Mouse (Mus musculus) spleen, embryonic (tissue): ENCODE results near the gene Ints4.
"Not testable (repeated sequence)": the region's sequence is repeated elsewhere in the genome, so short reads cannot be mapped to it uniquely, and the experiment has no call there.

Source experiments
- CTCF ChIA-PET: fragments of 350-600 bp; sonication (Branson Sonifier 250); formaldehyde crosslinking; loops from one replicate; lab custom pipeline; 2022; lab: Charles Lee

Ints4 gene

DNA sequence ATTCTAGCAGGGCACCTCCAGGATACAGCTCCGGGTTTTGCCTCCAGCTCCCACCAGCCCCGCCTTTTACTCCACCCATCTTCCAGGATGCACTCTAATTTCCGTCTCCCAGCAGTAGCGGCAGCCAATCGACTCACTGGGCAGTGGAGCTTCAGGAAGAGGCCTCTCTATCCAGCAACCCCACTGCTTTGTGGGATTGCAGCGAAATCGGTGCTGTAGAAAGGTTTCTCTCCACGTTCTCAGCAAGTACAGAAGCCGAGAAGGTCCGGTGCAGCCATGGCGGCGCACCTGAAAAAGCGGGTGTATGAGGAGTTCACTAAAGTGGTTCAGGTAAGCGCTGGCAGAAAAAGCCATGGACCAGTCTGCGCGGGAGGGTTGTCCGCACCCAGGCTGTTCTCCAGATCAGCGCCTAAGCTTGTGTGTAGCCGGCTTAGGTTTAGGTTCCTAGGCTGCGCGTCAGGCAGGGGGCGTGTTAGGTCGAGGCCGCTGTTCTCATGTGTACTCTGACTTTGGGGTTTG is at the start of gene Ints4:
Ints4 (plus strand) TSS at position 136 of the 519 bp plus-strand sequence.
- CTCF ChIA-PET: interaction anchor here (0.6 kb wide), 1 partner anchor 9 kb away, joined by 4 read pairs; no protein-coding TSS in a partner anchor

DNA sequence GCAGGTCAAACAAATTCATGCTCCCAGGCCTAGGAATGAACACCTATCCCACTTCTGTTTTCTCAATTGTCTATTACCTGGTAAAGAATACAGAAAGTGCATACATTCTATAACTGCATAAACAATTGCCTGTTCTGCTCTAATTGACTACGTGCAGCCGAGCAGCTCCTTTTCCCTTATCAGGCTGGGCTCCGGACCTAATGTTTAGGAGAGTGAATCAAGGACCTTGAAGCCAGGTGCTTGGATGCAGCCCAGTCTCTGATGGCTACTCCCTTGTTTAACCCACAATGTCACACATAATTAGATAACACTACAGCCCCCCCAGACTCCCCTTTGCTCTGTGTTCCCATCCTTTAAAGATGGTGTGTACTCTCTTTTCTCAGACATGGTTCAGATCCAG is 47.2 kb upstream of the Ints4 start:
- CTCF ChIA-PET: interaction anchor here (0.6 kb wide), 1 partner anchor 792 kb away, joined by 3 read pairs; no protein-coding TSS in a partner anchor

DNA sequence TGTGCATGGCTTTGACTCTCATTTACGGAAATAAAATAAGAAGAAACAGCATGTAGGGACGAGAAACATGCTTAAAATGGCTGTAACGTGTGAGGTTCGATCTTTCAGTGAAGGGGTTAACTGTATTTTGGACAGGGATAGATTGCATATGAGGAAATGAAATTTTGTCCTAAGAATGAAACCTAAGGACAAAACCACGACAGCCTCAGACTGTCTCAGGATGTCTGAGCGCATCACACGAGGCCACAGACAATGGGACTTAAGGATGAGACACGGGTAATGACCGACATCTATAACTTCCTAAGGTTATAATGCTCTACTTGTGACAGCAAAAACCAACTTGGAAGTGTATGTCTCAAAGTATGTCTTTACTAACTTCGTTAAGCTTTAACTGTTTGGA is 46.2 kb upstream of the Ints4 start:
- CTCF ChIA-PET: no interaction called here

DNA sequence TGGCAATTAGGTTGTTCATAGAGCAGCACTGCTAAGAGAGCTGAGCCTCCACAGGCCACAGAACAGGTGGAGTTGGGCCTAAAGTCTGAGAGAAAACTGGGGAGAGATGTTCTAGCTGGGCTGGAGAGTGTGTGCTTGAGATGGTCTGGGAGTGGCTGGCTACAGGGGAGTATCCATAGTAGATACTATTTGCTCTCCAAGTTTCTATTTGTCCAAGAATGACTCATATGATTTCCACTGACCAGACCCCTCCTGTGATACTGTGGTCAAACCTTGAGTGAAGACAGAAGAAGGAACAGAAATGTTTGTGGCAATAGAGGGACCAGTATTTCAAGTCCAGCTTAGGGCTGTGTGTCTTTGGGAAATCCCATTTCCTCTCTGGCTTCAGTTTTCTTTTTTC is 41.8 kb upstream of the Ints4 start:
- CTCF ChIA-PET: interaction anchor here (0.5 kb wide), 1 partner anchor 29 kb away, joined by 5 read pairs; no protein-coding TSS in a partner anchor

DNA sequence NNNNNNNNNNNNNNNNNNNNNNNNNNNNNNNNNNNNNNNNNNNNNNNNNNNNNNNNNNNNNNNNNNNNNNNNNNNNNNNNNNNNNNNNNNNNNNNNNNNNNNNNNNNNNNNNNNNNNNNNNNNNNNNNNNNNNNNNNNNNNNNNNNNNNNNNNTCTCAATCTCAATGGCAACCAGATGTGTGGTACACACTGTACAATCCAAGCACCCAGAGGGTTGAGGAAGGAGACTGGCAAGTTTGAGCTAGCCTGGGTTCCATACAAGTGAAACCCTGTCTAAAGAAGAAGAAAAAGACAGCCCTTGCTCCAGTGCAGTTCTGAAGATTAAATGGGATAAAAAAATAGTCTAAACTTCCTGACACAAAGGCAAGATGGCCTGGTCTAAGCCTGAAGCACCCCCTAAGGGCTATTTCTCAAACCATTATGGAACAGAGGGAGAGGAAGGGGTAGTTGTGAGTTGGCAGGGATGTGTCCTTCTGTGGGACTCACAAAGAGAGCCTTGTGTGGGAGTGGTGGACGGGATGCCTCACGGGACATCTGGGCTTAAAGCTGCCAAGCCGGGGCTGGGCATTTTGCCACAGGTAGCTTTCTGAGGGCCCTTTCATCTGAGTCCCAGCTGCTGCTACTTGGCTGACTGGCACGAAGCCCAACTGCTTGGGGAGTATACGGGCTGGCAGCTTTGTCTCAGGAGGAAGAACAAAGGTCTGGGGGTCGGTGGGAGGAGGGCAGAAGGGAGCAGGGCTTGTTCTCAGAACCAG is 34.4 kb upstream of the Ints4 start:
- CTCF ChIA-PET: no interaction called here

DNA sequence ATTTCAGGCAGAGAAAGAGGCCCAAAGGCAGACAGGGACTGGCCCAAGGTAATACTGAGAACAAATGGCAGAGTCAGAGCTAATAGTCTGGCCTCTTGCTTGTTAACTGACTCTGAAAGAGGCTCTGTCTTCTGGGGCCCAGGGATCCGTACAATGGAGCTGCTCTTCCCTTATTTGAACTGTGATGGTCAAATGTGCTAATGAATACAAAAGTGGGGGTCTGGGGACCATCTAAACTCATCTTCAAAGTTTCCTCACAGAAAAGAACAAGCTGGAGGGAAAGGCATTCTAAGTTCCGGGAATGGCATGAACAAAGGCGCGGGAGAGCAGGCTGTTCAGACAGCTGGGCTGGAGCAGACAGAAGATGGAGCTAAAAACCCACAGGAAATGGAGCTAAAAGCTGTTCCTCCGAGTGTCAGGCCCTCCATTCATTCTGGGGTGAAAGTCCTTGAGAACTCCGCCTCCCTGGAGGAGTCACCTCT is 33.7 kb upstream of the Ints4 start:
- CTCF ChIA-PET: no interaction called here

DNA sequence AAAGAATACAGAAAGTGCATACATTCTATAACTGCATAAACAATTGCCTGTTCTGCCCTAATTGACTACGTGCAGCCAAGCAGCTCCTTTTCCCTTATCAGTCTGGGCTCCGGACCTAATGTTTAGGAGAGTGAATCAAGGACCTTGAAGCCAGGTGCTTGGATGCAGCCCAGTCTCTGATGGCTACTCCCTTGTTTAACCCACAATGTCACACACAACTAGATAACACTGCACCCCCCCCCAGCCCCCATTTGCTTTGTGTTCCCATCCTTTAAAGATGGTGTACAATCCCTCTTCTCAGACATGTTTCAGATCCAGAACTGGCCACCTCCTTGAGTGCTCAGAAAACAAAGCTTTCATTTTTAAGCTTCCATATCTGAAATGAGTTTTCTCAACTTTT is 29.7 kb upstream of the Ints4 start, which contains the start of gene Kctd14:
Kctd14 (plus strand) TSS at position 301 of the 400 bp plus-strand sequence.
- CTCF ChIA-PET: not testable (repeated sequence)

DNA sequence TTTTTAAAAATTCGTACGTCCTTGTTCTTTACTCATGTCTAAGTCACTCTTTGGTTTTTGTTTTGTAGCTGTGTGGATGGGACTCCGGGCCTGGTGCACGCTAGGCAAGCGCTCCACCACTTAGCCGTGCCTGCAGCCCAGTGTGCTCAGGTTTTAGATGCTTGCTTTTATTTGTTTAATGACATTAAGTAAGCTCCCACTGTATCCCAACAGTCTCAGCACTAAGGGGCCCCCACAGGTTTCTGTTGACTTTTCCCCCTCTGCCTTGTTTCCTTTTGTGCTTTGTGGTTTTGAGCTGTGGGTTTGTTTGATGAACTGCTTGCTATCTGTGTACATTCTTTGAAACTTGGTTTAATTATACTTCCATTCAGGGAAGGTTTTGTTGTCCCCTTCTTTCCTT is 28.6 kb upstream of the Ints4 start:
- CTCF ChIA-PET: interaction anchor here (0.6 kb wide), 1 partner anchor 83 kb away, joined by 3 read pairs; no protein-coding TSS in a partner anchor

DNA sequence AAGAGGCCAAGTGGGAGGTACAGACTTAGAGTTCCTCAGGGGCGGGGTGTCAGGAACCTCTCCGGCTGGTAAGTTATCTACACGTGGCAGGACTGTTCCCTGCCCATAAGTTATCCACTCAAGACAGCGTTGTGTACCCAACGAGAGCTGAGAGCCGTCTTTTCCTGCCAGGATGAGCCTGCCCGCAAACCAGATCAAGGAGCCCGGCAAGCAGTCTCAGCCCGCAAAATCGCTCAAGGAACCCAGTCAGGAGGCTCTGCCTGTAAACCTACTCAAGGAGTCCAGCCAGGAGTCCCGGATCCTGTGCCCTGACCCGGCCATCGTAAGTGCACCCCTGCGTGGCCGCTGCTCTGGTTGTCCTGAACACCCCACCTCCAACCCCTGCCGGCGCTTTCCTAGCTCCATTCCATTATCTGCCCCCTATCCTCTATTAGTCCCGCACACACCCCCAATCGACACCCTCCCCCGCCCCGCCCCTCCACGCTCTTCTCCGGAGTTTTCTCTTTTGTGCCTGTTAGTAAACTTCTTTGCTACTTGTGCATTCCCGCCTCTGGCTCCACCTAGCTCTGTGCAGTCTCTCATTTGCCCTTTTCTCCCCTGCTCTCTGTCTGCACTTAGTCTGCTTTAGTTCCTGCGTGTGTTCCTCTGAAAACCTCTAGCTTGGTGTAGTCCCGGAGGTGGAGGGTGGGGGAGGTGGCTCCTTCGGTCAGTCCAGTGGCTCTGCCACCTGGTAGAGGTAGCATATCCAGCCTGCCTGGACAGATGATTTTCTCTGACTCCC is 27.4 kb upstream of the Ints4 start:
- CTCF ChIA-PET: interaction anchor here (0.7 to 1.0 kb wide), 2 partner anchors 30 to 98 kb away, joined by 3 to 6 read pairs; no protein-coding TSS in a partner anchor

DNA sequence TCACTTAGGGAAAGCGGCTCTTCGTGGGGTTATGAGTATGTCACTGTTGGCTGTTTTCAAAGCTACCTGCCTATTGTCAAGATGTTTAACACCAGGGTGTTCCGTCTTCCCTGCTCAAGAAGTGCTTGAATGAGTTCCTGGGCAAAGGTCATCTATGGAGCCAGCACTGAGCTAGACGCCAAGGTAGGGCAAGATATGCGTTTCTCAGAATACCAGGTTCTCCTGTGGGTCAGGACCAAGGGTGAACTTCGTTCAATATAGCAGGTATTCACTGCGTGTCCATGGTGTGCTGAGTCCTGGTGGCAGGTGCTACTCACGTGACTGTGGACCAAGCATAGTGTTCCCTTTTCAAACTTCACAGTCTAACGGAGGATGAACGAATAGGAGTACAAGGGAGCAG is 26.0 kb upstream of the Ints4 start:
- CTCF ChIA-PET: interaction anchor here (0.6 kb wide), 2 partner anchors 16 to 177 kb away, joined by 3 to 7 read pairs; no protein-coding TSS in a partner anchor

DNA sequence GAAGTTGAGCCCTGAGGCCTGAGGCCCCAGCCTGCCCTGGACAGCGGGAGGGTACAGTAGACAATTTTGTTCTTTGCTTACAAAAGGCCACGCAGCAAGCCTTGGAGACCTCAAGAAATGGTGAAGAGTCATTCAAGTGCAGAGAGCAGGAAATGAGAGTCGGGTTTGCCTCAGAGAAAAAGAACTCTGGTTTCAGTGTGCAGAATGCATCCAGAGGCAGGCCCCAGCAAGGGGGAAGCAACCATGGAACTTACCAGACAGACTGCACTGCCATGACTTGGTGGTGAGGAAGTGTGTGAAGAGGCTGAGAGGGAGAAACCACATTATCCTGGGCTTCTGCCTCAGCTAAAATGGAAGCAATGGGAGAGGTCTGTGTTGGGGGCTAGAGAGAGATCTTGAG is 25.2 kb upstream of the Ints4 start:
- CTCF ChIA-PET: no interaction called here

DNA sequence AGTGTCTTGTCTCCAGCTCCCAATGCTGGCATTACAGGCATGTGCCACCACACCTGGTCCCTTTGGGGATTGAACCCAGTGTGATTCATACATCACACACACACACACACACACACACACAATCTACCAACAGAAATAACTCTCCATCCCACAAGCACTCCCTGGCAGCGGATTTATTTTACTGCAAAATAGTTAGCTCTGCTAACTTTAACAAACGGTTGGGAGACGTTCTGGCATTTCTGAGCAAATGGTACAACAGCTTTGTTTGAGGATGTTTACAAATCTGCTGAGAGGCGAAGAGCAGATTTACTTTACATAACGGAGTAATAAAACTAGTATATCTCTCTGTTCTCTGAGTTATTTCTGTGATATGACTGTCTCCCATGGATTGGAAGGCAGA is 7.8 kb upstream of the Ints4 start:
- CTCF ChIA-PET: interaction anchor here (0.7 kb wide), 1 partner anchor 32 kb away, joined by 3 read pairs; no protein-coding TSS in a partner anchor

DNA sequence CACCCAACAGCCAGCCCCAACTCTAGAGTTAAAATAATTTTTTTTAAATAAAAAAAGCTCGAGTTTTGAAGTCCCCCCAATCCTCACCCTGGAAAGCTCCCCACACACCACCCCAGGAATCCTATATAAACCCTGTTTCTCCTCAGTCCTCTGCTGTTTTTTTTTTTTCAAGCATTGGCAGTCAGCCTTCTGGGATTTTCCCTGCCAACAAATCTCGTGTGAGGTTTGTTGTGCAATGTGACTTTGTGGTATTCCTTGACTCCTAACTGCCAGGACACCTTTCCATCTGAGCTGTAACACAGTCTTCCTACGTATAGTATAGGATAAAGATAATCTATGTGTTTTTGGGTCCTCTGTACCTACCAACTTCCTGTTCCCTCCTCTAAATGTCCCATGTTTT is 1.4 kb upstream of the Ints4 start:
- CTCF ChIA-PET: no interaction called here

DNA sequence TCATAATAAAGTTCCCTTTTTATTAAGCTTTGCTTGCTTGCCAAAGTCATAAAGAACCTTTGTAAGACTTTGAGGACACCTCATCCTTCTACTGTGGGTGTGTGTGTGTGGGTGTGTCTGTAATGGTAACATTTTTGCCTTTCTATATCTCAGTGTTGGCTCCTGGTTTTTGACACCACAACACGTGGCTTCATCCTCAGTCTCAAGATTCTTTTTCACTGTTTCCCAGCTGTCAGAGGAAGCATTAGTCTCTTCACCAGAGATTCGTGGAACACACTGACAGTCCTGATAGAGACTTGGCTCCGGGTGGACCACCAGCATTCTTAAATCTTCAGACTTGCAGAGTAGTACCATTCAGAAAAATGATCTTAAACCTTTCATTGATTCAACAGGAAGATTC is 466 bp upstream of the Ints4 start:
- CTCF ChIA-PET: no interaction called here

DNA sequence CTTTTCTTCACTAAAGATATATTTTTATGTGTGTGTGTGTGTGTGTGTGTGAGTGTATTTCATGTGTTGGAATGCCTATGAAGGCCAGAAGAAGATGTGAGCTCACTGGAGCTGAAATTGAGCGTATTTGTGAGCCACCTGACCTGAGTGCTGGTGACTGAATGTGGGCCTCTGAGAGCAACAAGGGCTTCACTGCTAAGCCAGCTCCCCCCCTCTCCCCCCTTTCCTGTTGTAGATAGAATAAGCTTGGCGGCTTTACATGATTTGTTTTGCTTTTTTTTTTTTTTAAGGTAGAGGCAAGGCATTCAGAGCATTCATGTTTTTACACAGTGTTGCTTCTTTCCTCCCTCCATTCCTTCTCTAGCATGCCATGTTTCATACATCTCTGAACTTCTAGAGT is 2.6 kb downstream of the Ints4 start:
- CTCF ChIA-PET: interaction anchor here (0.9 kb wide), 1 partner anchor 30 kb away, joined by 6 read pairs; no protein-coding TSS in a partner anchor

DNA sequence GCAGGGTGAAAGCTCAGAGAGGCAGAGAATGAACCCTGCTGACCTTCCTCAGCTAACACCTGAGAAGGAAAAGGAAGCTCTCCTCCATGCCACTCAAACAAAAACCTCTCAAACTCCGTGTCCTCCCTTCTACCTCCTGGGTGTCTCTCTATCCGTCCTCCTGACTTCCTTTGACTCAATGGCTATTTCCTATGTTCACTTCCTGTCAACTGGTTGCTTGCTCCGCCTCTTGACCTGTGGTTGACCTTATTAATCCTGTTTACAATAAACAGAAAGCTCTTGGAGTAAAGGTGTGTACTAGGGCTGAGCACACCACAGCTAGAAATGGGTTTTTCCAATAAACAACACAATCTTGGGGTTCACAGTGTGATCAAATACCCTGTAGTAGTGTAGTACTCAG is 10.4 kb downstream of the Ints4 start:
- CTCF ChIA-PET: no interaction called here

DNA sequence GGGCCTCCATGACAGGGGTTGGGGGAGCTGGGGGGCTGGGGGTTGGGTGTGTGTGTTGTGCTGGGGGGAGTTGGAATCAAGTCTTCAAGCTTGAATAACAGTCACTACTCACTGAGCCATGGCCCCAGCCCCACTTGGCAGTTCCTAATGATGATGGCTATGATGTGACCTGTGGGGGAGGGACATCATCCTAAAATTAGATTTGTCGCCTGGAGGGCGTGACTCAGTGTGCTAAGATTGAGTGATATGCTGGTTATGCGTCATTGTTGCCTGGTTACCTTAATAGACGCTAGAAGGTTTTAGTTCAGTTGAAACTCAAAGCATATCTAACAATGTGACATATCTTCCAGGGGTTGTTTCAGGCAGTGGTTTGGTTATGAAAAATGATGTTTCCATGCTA is 11.7 kb downstream of the Ints4 start:
- CTCF ChIA-PET: interaction anchor here (1.1 kb wide), 1 partner anchor 68 kb away, joined by 3 read pairs; no protein-coding TSS in a partner anchor

DNA sequence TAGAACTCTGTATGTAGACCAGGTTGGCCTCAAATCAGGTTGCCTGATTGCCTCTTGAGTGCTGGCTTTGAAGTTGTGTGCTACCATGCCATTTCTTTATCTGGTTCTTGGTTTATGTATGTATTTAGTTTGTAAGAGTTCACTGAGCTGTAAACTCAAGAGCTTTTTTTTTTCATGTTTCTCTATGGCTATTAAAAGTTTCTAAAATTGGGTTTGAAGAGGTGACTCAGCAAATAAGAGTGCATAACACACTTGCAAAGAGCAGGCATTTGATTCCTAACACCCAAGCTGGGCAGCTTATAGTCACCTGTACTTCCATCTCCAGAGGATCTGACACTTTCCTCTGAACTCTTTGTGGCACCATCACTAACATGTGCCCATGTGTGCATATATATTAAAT is 14.3 kb downstream of the Ints4 start:
- CTCF ChIA-PET: interaction anchor here (0.6 kb wide), 1 partner anchor 1388 kb away, joined by 6 read pairs; no protein-coding TSS in a partner anchor

DNA sequence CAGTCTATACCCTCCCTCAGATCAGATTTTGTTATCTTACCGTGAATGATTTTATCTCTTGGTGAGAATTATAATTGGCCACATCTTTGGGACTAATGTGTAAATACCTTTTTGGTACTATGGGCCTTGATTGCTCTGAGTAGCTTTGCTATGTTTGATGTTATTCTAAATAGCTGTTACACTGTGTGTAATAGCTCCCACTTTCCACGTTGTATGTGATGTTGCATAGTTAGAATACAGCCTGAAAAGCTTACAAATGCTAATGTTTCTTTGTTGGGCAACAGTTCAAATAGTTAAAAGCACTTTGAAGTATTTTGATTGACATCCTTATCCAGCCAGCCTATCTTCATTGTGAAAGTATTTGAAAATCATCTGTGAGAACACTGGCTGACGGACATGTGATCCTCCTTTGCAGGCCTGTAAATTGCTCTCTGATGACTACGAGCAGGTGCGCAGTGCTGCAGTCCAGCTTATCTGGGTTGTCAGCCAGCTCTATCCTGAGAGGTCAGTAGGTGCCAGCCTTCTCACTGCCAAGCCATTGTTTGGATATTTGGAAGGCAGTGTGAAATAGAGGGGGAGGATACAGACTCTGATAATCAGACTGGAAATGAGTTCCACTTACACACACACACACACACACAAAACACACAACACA is 19.9 kb downstream of the Ints4 start:
- CTCF ChIA-PET: no interaction called here

DNA sequence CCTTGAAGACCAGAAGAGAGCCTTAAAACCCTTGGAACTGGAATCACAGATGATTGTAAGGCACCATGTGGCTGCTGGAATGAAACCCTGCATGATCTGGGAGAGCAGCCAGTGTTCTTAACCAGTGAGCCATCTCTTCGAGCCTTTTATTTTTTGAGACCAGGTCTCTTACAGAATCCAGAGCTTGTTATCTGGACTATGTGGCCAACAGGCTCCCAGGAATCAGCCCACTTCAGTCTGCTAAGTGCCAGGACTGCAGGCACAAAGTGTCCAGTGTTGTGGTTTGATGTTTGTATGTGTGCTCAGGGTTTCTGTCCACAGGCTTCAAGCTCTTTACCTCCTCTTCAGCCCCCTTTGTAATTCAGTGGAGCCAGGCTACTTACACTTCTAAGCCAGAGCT is 34.0 kb downstream of the Ints4 start:
- CTCF ChIA-PET: no interaction called here

DNA sequence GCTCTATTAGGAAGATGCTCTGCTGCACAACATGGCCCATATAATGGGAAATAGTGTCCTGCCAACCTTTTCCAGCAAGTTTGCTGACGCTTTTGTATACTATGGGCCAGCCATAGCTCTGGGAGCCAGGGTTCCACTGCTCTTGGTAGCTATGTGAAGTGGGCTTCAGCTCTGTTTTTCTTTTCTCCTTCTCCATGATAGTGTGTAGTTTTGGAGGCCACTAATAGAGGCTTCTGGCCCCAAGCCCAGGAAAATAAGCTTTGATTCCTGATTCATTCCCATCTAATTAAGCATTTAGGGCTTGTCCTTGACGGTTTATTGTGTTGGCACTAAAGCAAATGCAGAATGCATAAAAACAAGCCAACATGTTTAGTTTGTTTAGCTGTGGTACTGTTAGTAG is 39.2 kb downstream of the Ints4 start:
- CTCF ChIA-PET: no interaction called here
